Mouse (Mus musculus) erythroid progenitor cell, adult 5-6 weeks (primary cell): ENCODE results near the gene Sdf4. TPM values are rescaled to one million over a fixed set of nuclear protein-coding genes. Genes with fewer than 3 reads are reported as not detected.

ENCODE experiments used
- ATAC-seq: replicated peaks from 2 replicates; pipeline ENCODE4 v1.8.0; 2016; ENCODE audit warnings: moderate number of reproducible peaks, mild to moderate bottlenecking, moderate TSS enrichment, inconsistent platforms; ENCODE audit not compliant: poor library complexity, low FRiP score, severe bottlenecking
- total RNA-seq, 2 experiments: library from RNA; stranded (forward) in 1 of 2; stranded (reverse) in 1 of 2; fragments of 150-400 nt in 1 of 2; fragments of 186-747, 209-891 nt in 1 of 2; gene quantifications; 2 replicates each; pipeline versions ENCODE4 v1.2.3 to v1.2.4; 2015 to 2017; ENCODE audit warnings: low replicate concordance in 2 of 2

Sdf4 gene
- total RNA-seq, 2 experiments from 2014 or later, result 59.1 to 92.1 TPM

GRCm38 (mm10) chr4:156049779-156050178 is 57.1 kb downstream of the Sdf4 start:
- ATAC-seq, result no peak

- no peak for ATAC-seq
These were observed 57.8 kb downstream of the Sdf4 start for GRCm38 (mm10) chr4:156050391-156050980.

GRCm38 (mm10) chr4:156053113-156053512 is 60.4 kb downstream of the Sdf4 start:
- no peak for ATAC-seq

DNA sequence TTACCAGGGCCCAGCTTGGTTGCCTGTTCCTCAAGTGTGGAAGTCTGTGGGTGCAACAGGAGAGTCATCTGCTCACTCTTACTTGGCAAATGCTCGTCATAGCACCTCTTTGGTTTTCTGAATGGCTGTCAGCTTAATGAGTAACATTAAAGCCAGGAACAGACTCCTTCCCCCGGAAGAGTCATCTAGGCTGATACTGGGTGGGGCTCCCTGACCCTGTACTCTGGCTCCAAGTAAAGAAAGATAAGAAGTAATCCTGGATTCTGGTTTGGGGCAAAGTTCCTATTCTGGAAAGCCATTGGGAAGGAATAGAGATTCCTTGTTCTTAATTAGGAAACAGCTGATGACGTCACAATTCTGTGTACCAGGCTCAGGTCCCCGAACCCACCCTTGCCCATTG is 61.5 kb downstream of the Sdf4 start:
- no peak for ATAC-seq

GRCm38 (mm10) chr4:156054606-156055005 is 61.9 kb downstream of the Sdf4 start:
- ATAC-seq, result no peak

GRCm38 (mm10) chr4:156055173-156055572 is 62.5 kb downstream of the Sdf4 start:
- no peak for ATAC-seq

DNA sequence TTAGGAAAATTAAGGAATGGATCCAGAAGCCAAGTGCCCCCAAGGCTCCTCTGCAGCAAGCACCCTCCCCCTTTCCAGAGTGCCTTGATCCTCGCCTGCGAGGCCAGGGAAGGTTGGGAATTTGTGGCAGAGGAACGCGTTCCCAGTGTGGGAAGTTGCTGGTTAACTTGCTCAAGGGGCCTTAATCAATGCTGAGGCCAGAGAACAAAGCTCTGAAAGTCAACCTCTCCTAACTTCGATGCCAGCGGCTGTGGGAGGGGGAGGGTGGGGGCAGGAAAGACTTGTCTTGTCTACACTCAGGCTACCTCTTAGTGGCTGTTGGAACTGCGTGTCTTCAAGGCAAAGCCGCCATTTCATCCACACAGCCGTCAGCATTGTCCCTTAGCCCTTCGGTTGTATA is 65.0 kb downstream of the Sdf4 start:
- no peak for ATAC-seq

GRCm38 (mm10) chr4:156058826-156059225 is 66.2 kb downstream of the Sdf4 start:
- ATAC-seq, result no peak

DNA sequence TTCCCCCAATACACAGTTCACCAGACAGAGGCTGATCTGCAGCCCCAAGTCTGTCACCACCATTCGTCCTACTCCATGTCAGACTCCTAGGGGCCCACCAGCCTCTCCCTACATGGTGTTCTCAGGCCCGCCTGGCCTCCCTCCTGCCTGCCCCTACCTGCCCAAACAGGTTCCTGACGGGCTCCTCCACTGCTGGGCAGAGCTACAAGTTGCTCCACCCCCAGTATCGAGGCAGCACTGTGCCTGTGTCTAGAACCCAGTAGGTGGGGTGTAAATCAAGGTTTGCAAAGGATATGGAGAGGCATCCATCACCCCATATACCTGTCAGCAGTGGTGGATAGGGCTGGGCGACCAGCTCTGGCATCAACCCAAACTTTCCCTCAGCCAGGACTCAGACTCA is 66.6 kb downstream of the Sdf4 start, which contains the start of gene Ttll10:
Ttll10 (minus strand) TSS at position 154 of the 400 bp plus-strand sequence.
- ATAC-seq, result no peak

DNA sequence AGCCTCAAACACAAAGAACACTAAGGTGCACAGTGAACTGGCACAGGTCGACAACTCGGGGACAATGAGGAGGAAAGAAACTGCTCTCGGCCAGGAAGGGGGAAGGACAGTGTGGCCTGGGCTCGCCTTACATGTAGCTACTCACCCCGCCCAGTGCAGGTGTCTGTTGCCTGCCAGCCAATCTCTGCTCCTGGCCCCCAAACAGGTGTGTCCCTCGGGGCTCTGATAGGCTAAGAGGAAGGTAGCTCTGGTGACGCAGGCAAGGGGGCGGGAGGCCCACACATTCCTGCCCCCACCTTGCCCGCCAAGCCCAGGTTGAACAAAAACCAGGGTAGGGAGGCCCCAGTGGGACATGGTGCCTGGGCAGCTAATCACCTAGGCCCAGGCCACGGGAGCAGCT is 67.0 kb downstream of the Sdf4 start:
- ATAC-seq, result no peak

Other genes with a start within 250 kb of the Sdf4 start
- 0.84 and 35.3 TPM in 2 replicates for gene Atad3a, start 231.8 kb upstream of the Sdf4 start, total RNA-seq (2015; ENCODE audit: low replicate concordance)
- 3.3 and 5.1 TPM in 2 replicates for gene Atad3a, start 231.8 kb upstream of the Sdf4 start, total RNA-seq (2017; ENCODE audit: low replicate concordance)
- not detected in 2 replicates for gene Vwa1, start 218.2 kb upstream of the Sdf4 start, total RNA-seq (2015; ENCODE audit: low replicate concordance)
- 0.68 TPM in 1 of 2 replicates, not detected in the other for gene Vwa1, start 218.2 kb upstream of the Sdf4 start, total RNA-seq (2017; ENCODE audit: low replicate concordance)
- gene Tmem88b, start 207.0 kb upstream of the Sdf4 start, total RNA-seq (2015; ENCODE audit: low replicate concordance), result 0.42 and 1.1 TPM in 2 replicates
- 0.83 and 1.3 TPM in 2 replicates for gene Tmem88b, start 207.0 kb upstream of the Sdf4 start, total RNA-seq (2017; ENCODE audit: low replicate concordance)
- gene Ankrd65, start 202.4 kb upstream of the Sdf4 start, total RNA-seq (2015; ENCODE audit: low replicate concordance), result not detected in 2 replicates
- 1.0 and 9.8 TPM in 2 replicates for gene Ankrd65, start 202.4 kb upstream of the Sdf4 start, total RNA-seq (2017; ENCODE audit: low replicate concordance)
- 127 and 129 TPM in 2 replicates for gene Mrpl20, start 190.0 kb upstream of the Sdf4 start, total RNA-seq (2015; ENCODE audit: low replicate concordance)
- 30.7 and 31.2 TPM in 2 replicates for gene Mrpl20, start 190.0 kb upstream of the Sdf4 start, total RNA-seq (2017; ENCODE audit: low replicate concordance)
- 258 and 265 TPM in 2 replicates for gene Ccnl2, start 180.4 kb upstream of the Sdf4 start, total RNA-seq (2015; ENCODE audit: low replicate concordance)
- 262 and 283 TPM in 2 replicates for gene Ccnl2, start 180.4 kb upstream of the Sdf4 start, total RNA-seq (2017; ENCODE audit: low replicate concordance)
- gene Aurkaip1, start 161.6 kb upstream of the Sdf4 start, total RNA-seq (2015; ENCODE audit: low replicate concordance), result 47.2 and 63.7 TPM in 2 replicates
- 69.4 and 71.4 TPM in 2 replicates for gene Aurkaip1, start 161.6 kb upstream of the Sdf4 start, total RNA-seq (2017; ENCODE audit: low replicate concordance)
- gene Mxra8, start 153.2 kb upstream of the Sdf4 start, total RNA-seq (2015; ENCODE audit: low replicate concordance), result not detected in 2 replicates
- not detected in 2 replicates for gene Mxra8, start 153.2 kb upstream of the Sdf4 start, total RNA-seq (2017; ENCODE audit: low replicate concordance)
- gene Dvl1, start 145.5 kb upstream of the Sdf4 start, total RNA-seq (2015; ENCODE audit: low replicate concordance), result 20.9 and 26.0 TPM in 2 replicates
- gene Dvl1, start 145.5 kb upstream of the Sdf4 start, total RNA-seq (2017; ENCODE audit: low replicate concordance), result 19.5 and 22.4 TPM in 2 replicates
- 0.84 and 1.1 TPM in 2 replicates for gene Tas1r3, start 129.5 kb upstream of the Sdf4 start, total RNA-seq (2015; ENCODE audit: low replicate concordance)
- 0.26 and 2.3 TPM in 2 replicates for gene Tas1r3, start 129.5 kb upstream of the Sdf4 start, total RNA-seq (2017; ENCODE audit: low replicate concordance)
- 3.4 and 9.4 TPM in 2 replicates for gene Cptp, start 123.4 kb upstream of the Sdf4 start, total RNA-seq (2015; ENCODE audit: low replicate concordance)
- 5.6 and 12.6 TPM in 2 replicates for gene Cptp, start 123.4 kb upstream of the Sdf4 start, total RNA-seq (2017; ENCODE audit: low replicate concordance)
- 14.7 and 28.8 TPM in 2 replicates for gene Ints11, start 123.3 kb upstream of the Sdf4 start, total RNA-seq (2015; ENCODE audit: low replicate concordance)
- gene Ints11, start 123.3 kb upstream of the Sdf4 start, total RNA-seq (2017; ENCODE audit: low replicate concordance), result 7.9 and 33.2 TPM in 2 replicates
- 2.2 and 5.4 TPM in 2 replicates for gene Pusl1, start 101.1 kb upstream of the Sdf4 start, total RNA-seq (2015; ENCODE audit: low replicate concordance)
- 4.6 and 9.8 TPM in 2 replicates for gene Pusl1, start 101.1 kb upstream of the Sdf4 start, total RNA-seq (2017; ENCODE audit: low replicate concordance)
- 30.2 and 49.0 TPM in 2 replicates for gene Acap3, start 101.0 kb upstream of the Sdf4 start, total RNA-seq (2015; ENCODE audit: low replicate concordance)
- gene Acap3, start 101.0 kb upstream of the Sdf4 start, total RNA-seq (2017; ENCODE audit: low replicate concordance), result 31.5 and 42.0 TPM in 2 replicates
- gene Ube2j2, start 49.0 kb upstream of the Sdf4 start, total RNA-seq (2015; ENCODE audit: low replicate concordance), result 19.1 and 47.8 TPM in 2 replicates
- gene Ube2j2, start 49.0 kb upstream of the Sdf4 start, total RNA-seq (2017; ENCODE audit: low replicate concordance), result 53.7 and 91.5 TPM in 2 replicates
- 132 and 160 TPM in 2 replicates for gene C1qtnf12, start 30.6 kb upstream of the Sdf4 start, total RNA-seq (2015; ENCODE audit: low replicate concordance)
- gene C1qtnf12, start 30.6 kb upstream of the Sdf4 start, total RNA-seq (2017; ENCODE audit: low replicate concordance), result 31.2 and 41.1 TPM in 2 replicates
- gene B3galt6, start 223 bp upstream of the Sdf4 start, total RNA-seq (2015; ENCODE audit: low replicate concordance), result 1.3 and 5.8 TPM in 2 replicates
- 2.3 TPM in 2 replicates for gene B3galt6, start 223 bp upstream of the Sdf4 start, total RNA-seq (2017; ENCODE audit: low replicate concordance)
- gene Tnfrsf4, start 21.0 kb downstream of the Sdf4 start, total RNA-seq (2015; ENCODE audit: low replicate concordance), result 3.4 TPM in 1 of 2 replicates, not detected in the other
- 0.61 and 8.2 TPM in 2 replicates for gene Tnfrsf4, start 21.0 kb downstream of the Sdf4 start, total RNA-seq (2017; ENCODE audit: low replicate concordance)
- 2.9 and 26.7 TPM in 2 replicates for gene Tnfrsf18, start 33.3 kb downstream of the Sdf4 start, total RNA-seq (2015; ENCODE audit: low replicate concordance)
- gene Tnfrsf18, start 33.3 kb downstream of the Sdf4 start, total RNA-seq (2017; ENCODE audit: low replicate concordance), result 1.5 and 3.5 TPM in 2 replicates
- gene Ttll10, start 66.5 kb downstream of the Sdf4 start, total RNA-seq (2015; ENCODE audit: low replicate concordance), result not detected in 2 replicates
- not detected in 2 replicates for gene Ttll10, start 66.5 kb downstream of the Sdf4 start, total RNA-seq (2017; ENCODE audit: low replicate concordance)
- 28.5 and 48.7 TPM in 2 replicates for gene 9430015G10Rik, start 117.1 kb downstream of the Sdf4 start, total RNA-seq (2015; ENCODE audit: low replicate concordance)
- 52.1 and 58.6 TPM in 2 replicates for gene 9430015G10Rik, start 117.1 kb downstream of the Sdf4 start, total RNA-seq (2017; ENCODE audit: low replicate concordance)
- 0.84 TPM in 1 of 2 replicates, not detected in the other for gene Rnf223, start 137.6 kb downstream of the Sdf4 start, total RNA-seq (2015; ENCODE audit: low replicate concordance)
- 0.30 and 0.90 TPM in 2 replicates for gene Rnf223, start 137.6 kb downstream of the Sdf4 start, total RNA-seq (2017; ENCODE audit: low replicate concordance)
- gene Agrn, start 204.6 kb downstream of the Sdf4 start, total RNA-seq (2015; ENCODE audit: low replicate concordance), result 107 and 119 TPM in 2 replicates
- gene Agrn, start 204.6 kb downstream of the Sdf4 start, total RNA-seq (2017; ENCODE audit: low replicate concordance), result 52.9 and 82.3 TPM in 2 replicates
- 32.8 and 101 TPM in 2 replicates for gene Isg15, start 207.9 kb downstream of the Sdf4 start, total RNA-seq (2015; ENCODE audit: low replicate concordance)
- 71.3 and 108 TPM in 2 replicates for gene Isg15, start 207.9 kb downstream of the Sdf4 start, total RNA-seq (2017; ENCODE audit: low replicate concordance)
- 12.2 and 17.3 TPM in 2 replicates for gene AW011738, start 210.4 kb downstream of the Sdf4 start, total RNA-seq (2015; ENCODE audit: low replicate concordance)
- 13.1 and 16.0 TPM in 2 replicates for gene AW011738, start 210.4 kb downstream of the Sdf4 start, total RNA-seq (2017; ENCODE audit: low replicate concordance)
- 4.2 and 7.2 TPM in 2 replicates for gene Perm1, start 223.0 kb downstream of the Sdf4 start, total RNA-seq (2015; ENCODE audit: low replicate concordance)
- gene Perm1, start 223.0 kb downstream of the Sdf4 start, total RNA-seq (2017; ENCODE audit: low replicate concordance), result 3.2 and 5.9 TPM in 2 replicates
- gene Plekhn1, start 242.0 kb downstream of the Sdf4 start, total RNA-seq (2015; ENCODE audit: low replicate concordance), result 36.9 and 45.8 TPM in 2 replicates
- 23.7 and 40.3 TPM in 2 replicates for gene Plekhn1, start 242.0 kb downstream of the Sdf4 start, total RNA-seq (2017; ENCODE audit: low replicate concordance)
- 18.4 and 28.1 TPM in 2 replicates for gene Noc2l, start 243.1 kb downstream of the Sdf4 start, total RNA-seq (2015; ENCODE audit: low replicate concordance)
- 31.5 and 44.9 TPM in 2 replicates for gene Noc2l, start 243.1 kb downstream of the Sdf4 start, total RNA-seq (2017; ENCODE audit: low replicate concordance)